8 mouse cellular contexts compared by ENCODE assay signal in the genomic region with DNA sequence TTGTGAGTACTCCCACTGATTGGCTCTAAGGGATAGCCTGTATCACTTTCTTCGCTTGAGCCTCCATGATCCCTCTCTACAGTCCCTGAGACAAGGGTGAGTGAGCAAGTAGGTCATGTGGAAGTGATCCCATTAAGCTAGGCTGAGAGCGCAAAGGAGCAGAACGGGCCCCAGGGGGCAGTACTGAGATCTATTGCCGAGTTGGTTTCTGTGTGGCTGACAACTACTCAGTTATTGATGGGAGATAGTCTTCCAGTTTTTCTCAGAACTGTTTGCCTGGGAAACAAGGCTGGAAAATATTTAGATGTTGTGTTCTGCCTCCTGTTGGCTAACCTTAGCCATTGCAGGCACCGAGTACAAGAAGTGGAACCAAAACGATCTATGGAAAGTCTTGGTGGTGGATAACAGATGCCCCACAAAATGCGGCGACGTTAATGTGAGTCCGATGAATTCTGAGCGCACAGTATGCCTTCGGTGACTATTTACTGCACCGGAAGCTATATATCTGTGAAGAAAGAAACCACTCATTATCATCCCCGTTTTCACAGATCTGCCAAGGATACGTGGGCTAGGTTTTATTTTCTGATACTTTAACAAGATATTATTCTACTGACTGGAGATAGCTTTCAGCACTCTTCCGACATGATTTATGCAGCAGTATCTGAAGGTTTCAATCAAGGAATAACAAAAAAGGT. TPM values are rescaled to one million over a fixed set of nuclear protein-coding genes. Genes with fewer than 3 reads are reported as not detected.
A peak's percentile ranks its signal among the peaks of the same experiment; 100 is the strongest.
DNase-seq lines count a peak whose midpoint lies in the region; ATAC-seq and TF ChIP-seq lines count a peak whose summit lies in the region.

No protein-coding gene starts in this region.

- WGBS in kidney, embryonic 15.5 days, result 79% methylated on average over 16 of the region's 16 CpGs
- 70% methylated on average over 16 of the region's 16 CpGs for WGBS in liver, embryonic 14.5 days (ENCODE audit: insufficient replicate concordance)

- H3K27me3 ChIP-seq in kidney, embryonic 15.5 days, result no peaks in the 10 kb centered on the region
- H3K27me3 ChIP-seq in liver, embryonic 14.5 days (ENCODE audit: control insufficient read depth, insufficient read depth, low read length), result no peaks in the 10 kb centered on the region

- no peak for TF ChIP-seq EP300 in liver, embryonic 14.5 days (IDR thresholded peaks at IDR 0.05; ENCODE audit: low read depth)

- peak overlapping the region; percentile 43 for H3K4me3 ChIP-seq in brown adipose tissue, adult 24 weeks (ENCODE audit: insufficient read depth, low read depth, low read length)
- H3K4me3 ChIP-seq in kidney, embryonic 15.5 days (replicated peaks), result peak overlapping the region; percentile 10; the same call in 1 of the 2 replicates
- no peak overlapping the region for H3K4me3 ChIP-seq in liver, embryonic 14.5 days (ENCODE audit: insufficient read depth in 1 of 2, low read depth in 2 of 2, low read length in 2 of 2)

- H3K9me3 ChIP-seq in kidney, embryonic 15.5 days (replicated peaks), result no peaks in the 10 kb centered on the region
- no peaks in the 10 kb centered on the region for H3K9me3 ChIP-seq in liver, embryonic 14.5 days (ENCODE audit: control insufficient read depth, low read length)

- H3K27ac ChIP-seq in brown adipose tissue, adult 24 weeks (replicated peaks; ENCODE audit: low read depth, low read length), result no peak overlapping the region
- H3K27ac ChIP-seq in kidney, embryonic 15.5 days, result no peak overlapping the region
- H3K27ac ChIP-seq in liver, embryonic 14.5 days, result no peak overlapping the region

- TF ChIP-seq CTCF in liver, embryonic 14.5 days (IDR thresholded peaks at IDR 0.05; ENCODE audit: low read depth), result peak; percentile 69

- no peak overlapping the region for H3K9ac ChIP-seq in kidney, embryonic 15.5 days
- no peak overlapping the region for H3K9ac ChIP-seq in liver, embryonic 14.5 days (replicated peaks)

- peak; percentile 91 for ATAC-seq in erythroblast, adult 5-6 weeks (replicated peaks; ENCODE audit: low FRiP score, poor library complexity, severe bottlenecking)
- peak; percentile 91 for ATAC-seq in kidney, embryonic 15.5 days (replicated peaks; ENCODE audit: low FRiP score)
- ATAC-seq in liver, embryonic 14.5 days (ENCODE audit: insufficient read depth), result no peak

- no peaks in the 10 kb centered on the region for H3K4me1 ChIP-seq in brown adipose tissue, adult 24 weeks (ENCODE audit: control insufficient read depth, insufficient read depth, insufficient read length, low read length)
- 0 out of 2 replicates have a peak, but pooled peaks cover 6% of the 10 kb centered on the region for H3K4me1 ChIP-seq in kidney, embryonic 15.5 days
- H3K4me1 ChIP-seq in liver, embryonic 14.5 days (replicated peaks; ENCODE audit: control insufficient read depth in 2 of 2, insufficient read depth in 2 of 2, low read length in 1 of 2), result no peaks in the 10 kb centered on the region

- DNase-seq in right cerebral cortex, adult 18-20 months, result peak; percentile 63
- DNase-seq in right cerebral cortex, postnatal 25 days, result no peak
- DNase-seq in liver, embryonic 14.5 days (ENCODE audit: low read depth in 3 of 3, low spot score in 3 of 3), result peak; percentile 9 to 24 (median 10)
- peak; percentile 28 for DNase-seq in right cerebral cortex, postnatal 14 days
- no peak for DNase-seq in yolk sac, embryonic 10.5 days (ENCODE audit: low spot score)

- H3K36me3 ChIP-seq in kidney, embryonic 15.5 days, result no peaks in the 10 kb centered on the region
- no peaks in the 10 kb centered on the region for H3K36me3 ChIP-seq in liver, embryonic 14.5 days (replicated peaks; ENCODE audit: control insufficient read depth, insufficient read depth, low read depth)

- peak overlapping the region; percentile 37 for H3K4me2 ChIP-seq in kidney, embryonic 15.5 days
- no peak overlapping the region; the same call in 1 of the 2 replicates for H3K4me2 ChIP-seq in liver, embryonic 14.5 days (ENCODE audit: low read depth)

RNA-seq across cellular contexts. Expression of gene Tmx1, which starts 24.8 kb away (rescaled TPM):
- polyA plus RNA-seq in brown adipose tissue, adult 24 weeks (2012; ENCODE audit: insufficient read depth, insufficient read length, missing spikeins), result 24.3 and 35.5 TPM in 2 replicates
- 64.4 and 67.6 TPM in 2 replicates for total RNA-seq in erythroblast, adult 5-6 weeks (2015; ENCODE audit: low replicate concordance)
- 118 and 166 TPM in 2 replicates for total RNA-seq in erythroblast, adult 5-6 weeks (2017; ENCODE audit: low replicate concordance)
- polyA plus RNA-seq in kidney, embryonic 15.5 days (2015; fragmentation: Nextera tagmentation; extraction: Ambion mirVana), result 114 and 126 TPM in 2 replicates
- 19.7 and 32.9 TPM in 2 replicates for polyA plus RNA-seq in liver, embryonic 14.5 days (2012; rRNA removed)
- 86.2 and 87.8 TPM in 2 replicates for polyA plus RNA-seq in liver, embryonic 14.5 days (2014; fragmentation: Nextera tagmentation; extraction: Ambion mirVana)

Comparison
In these comparisons a context has a peak if more than half of its experiments do, and no peak if none do; other contexts are left out.
1. DNase-seq: peak in right cerebral cortex, adult 18-20 months (single experiment), liver, embryonic 14.5 days (3 of 3) and right cerebral cortex, postnatal 14 days (single experiment); none in right cerebral cortex, postnatal 25 days (single experiment) and yolk sac, embryonic 10.5 days (single experiment).
2. H3K4me3 ChIP-seq: peak in brown adipose tissue, adult 24 weeks (single experiment) and kidney, embryonic 15.5 days (single experiment); none in liver, embryonic 14.5 days (0 of 2).